Mouse (Mus musculus): ENCODE data around the gene Ptrh2. TPM values are rescaled to one million over a fixed set of nuclear protein-coding genes. Genes with fewer than 3 reads are reported as not detected.

Ptrh2 gene
- 37.4 and 38.5 TPM in 2 replicates for polyA plus RNA-seq (2015; fragmentation: Nextera tagmentation; extraction: Ambion mirVana)

- Histone ChIP-seq H3K9me3 (no peaks in the 10 kb centered on the region), H3K36me3 (no peaks in the 10 kb centered on the region), H3K27me3 (no peaks in the 10 kb centered on the region), H3K4me1 (replicated peaks) (peaks cover 41% of the 10 kb centered on the region), H3K27ac (peak within 1 kb of the TSS; percentile 88), H3K4me2 (replicated peaks) (peak within 1 kb of the TSS; percentile 90), H3K4me3 (replicated peaks) (peak within 1 kb of the TSS; percentile 72), H3K9ac (replicated peaks) (peak within 1 kb of the TSS; percentile 86)
- WGBS: under 1% methylated on average over 56 of the region's 56 CpGs
- peak; percentile 96 for ATAC-seq
Observed at GRCm38 (mm10) chr11:86683395-86684125, at the start of gene Ptrh2, which contains the start of gene Vmp1. Gene Ptrh2, plus strand, starts transcription at chr11:86683985. Gene Vmp1, minus strand, starts transcription at chr11:86683836.

- no peaks in the 10 kb centered on the region for H3K9me3 ChIP-seq
- ATAC-seq: no peak
- 93% methylated on average over 6 of the region's 6 CpGs for WGBS
- H3K36me3 ChIP-seq: peaks cover 19% of the 10 kb centered on the region
- no peak overlapping the region for H3K4me3 ChIP-seq (replicated peaks)
- no peak overlapping the region for H3K4me2 ChIP-seq (replicated peaks)
- no peaks in the 10 kb centered on the region for H3K27me3 ChIP-seq
- no peak overlapping the region for H3K9ac ChIP-seq (replicated peaks)
- no peak overlapping the region for H3K27ac ChIP-seq
- H3K4me1 ChIP-seq (replicated peaks): no peaks in the 10 kb centered on the region
Observed at GRCm38 (mm10) chr11:86634396-86634795, 49.4 kb upstream of the Ptrh2 start.

- H3K4me1 ChIP-seq (replicated peaks): no peaks in the 10 kb centered on the region
- no peak overlapping the region for H3K4me2 ChIP-seq (replicated peaks)
- no peak overlapping the region for H3K9ac ChIP-seq (replicated peaks)
- H3K36me3 ChIP-seq: peaks cover 19% of the 10 kb centered on the region
- WGBS: 81% methylated on average over 2 of the region's 2 CpGs
- H3K4me3 ChIP-seq (replicated peaks): no peak overlapping the region
- H3K9me3 ChIP-seq: no peaks in the 10 kb centered on the region
- no peaks in the 10 kb centered on the region for H3K27me3 ChIP-seq
- no peak for ATAC-seq
- H3K27ac ChIP-seq: no peak overlapping the region
Observed at GRCm38 (mm10) chr11:86637697-86638096, 46.1 kb upstream of the Ptrh2 start.

- WGBS: 94% methylated on average over 4 of the region's 4 CpGs
- no peaks in the 10 kb centered on the region for H3K27me3 ChIP-seq
- no peak overlapping the region for H3K9ac ChIP-seq (replicated peaks)
- no peaks in the 10 kb centered on the region for H3K9me3 ChIP-seq
- H3K4me2 ChIP-seq (replicated peaks): no peak overlapping the region
- H3K27ac ChIP-seq: no peak overlapping the region
- ATAC-seq: no peak
- H3K4me3 ChIP-seq (replicated peaks): no peak overlapping the region
- H3K36me3 ChIP-seq: peaks cover 13% of the 10 kb centered on the region
- H3K4me1 ChIP-seq (replicated peaks): no peaks in the 10 kb centered on the region
Observed at GRCm38 (mm10) chr11:86641714-86642113, 42.1 kb upstream of the Ptrh2 start.

- 97% methylated on average over 4 of the region's 4 CpGs for WGBS
- Histone ChIP-seq H3K27me3 (no peaks in the 10 kb centered on the region), H3K9me3 (no peaks in the 10 kb centered on the region), H3K36me3 (peaks cover 13% of the 10 kb centered on the region), H3K4me2 (replicated peaks) (no peak overlapping the region), H3K4me1 (replicated peaks) (no peaks in the 10 kb centered on the region), H3K9ac (replicated peaks) (no peak overlapping the region), H3K27ac (no peak overlapping the region), H3K4me3 (replicated peaks) (no peak overlapping the region)
- no peak for ATAC-seq
Observed at GRCm38 (mm10) chr11:86644553-86644952, 39.2 kb upstream of the Ptrh2 start.

- H3K9ac ChIP-seq (replicated peaks): no peak overlapping the region
- H3K27me3 ChIP-seq: no peaks in the 10 kb centered on the region
- no peak overlapping the region for H3K4me3 ChIP-seq (replicated peaks)
- H3K36me3 ChIP-seq: peaks cover 13% of the 10 kb centered on the region
- no peaks in the 10 kb centered on the region for H3K4me1 ChIP-seq (replicated peaks)
- 64% methylated on average over 7 of the region's 7 CpGs for WGBS
- ATAC-seq: no peak
- H3K4me2 ChIP-seq (replicated peaks): no peak overlapping the region
- H3K9me3 ChIP-seq: no peaks in the 10 kb centered on the region
- H3K27ac ChIP-seq: no peak overlapping the region
Observed at GRCm38 (mm10) chr11:86646136-86646834, 37.5 kb upstream of the Ptrh2 start.

GRCm38 (mm10) chr11:86646885-86647459 lies 36.8 kb upstream of the Ptrh2 start:
- Histone ChIP-seq H3K27me3 (no peaks in the 10 kb centered on the region), H3K4me1 (replicated peaks) (no peaks in the 10 kb centered on the region), H3K27ac (no peak overlapping the region), H3K4me2 (replicated peaks) (no peak overlapping the region), H3K36me3 (peaks cover 13% of the 10 kb centered on the region), H3K9ac (replicated peaks) (no peak overlapping the region), H3K4me3 (replicated peaks) (no peak overlapping the region), H3K9me3 (no peaks in the 10 kb centered on the region)
- 96% methylated on average over 3 of the region's 3 CpGs for WGBS
- no peak for ATAC-seq

- Histone ChIP-seq H3K36me3 (peaks cover 6% of the 10 kb centered on the region), H3K4me3 (replicated peaks) (no peak overlapping the region), H3K27me3 (no peaks in the 10 kb centered on the region), H3K4me1 (replicated peaks) (no peaks in the 10 kb centered on the region), H3K27ac (no peak overlapping the region), H3K4me2 (replicated peaks) (no peak overlapping the region), H3K9ac (replicated peaks) (no peak overlapping the region), H3K9me3 (no peaks in the 10 kb centered on the region)
- no peak for ATAC-seq
- 83% methylated on average over 15 of the region's 15 CpGs for WGBS
Observed at GRCm38 (mm10) chr11:86647706-86648447, 35.9 kb upstream of the Ptrh2 start.

- Histone ChIP-seq H3K9me3 (no peaks in the 10 kb centered on the region), H3K4me3 (replicated peaks) (no peak overlapping the region), H3K9ac (replicated peaks) (no peak overlapping the region), H3K27me3 (no peaks in the 10 kb centered on the region), H3K27ac (no peak overlapping the region), H3K36me3 (no peaks in the 10 kb centered on the region), H3K4me2 (replicated peaks) (no peak overlapping the region), H3K4me1 (replicated peaks) (no peaks in the 10 kb centered on the region)
- no peak for ATAC-seq
- 91% methylated on average over 1 of the region's 1 CpGs for WGBS
Observed at GRCm38 (mm10) chr11:86649542-86649941, 34.2 kb upstream of the Ptrh2 start.

GRCm38 (mm10) chr11:86650676-86651075 lies 33.1 kb upstream of the Ptrh2 start:
- Histone ChIP-seq H3K9ac (replicated peaks) (no peak overlapping the region), H3K9me3 (no peaks in the 10 kb centered on the region), H3K4me1 (replicated peaks) (no peaks in the 10 kb centered on the region), H3K4me3 (replicated peaks) (no peak overlapping the region), H3K27ac (no peak overlapping the region), H3K36me3 (no peaks in the 10 kb centered on the region), H3K27me3 (no peaks in the 10 kb centered on the region), H3K4me2 (replicated peaks) (no peak overlapping the region)
- ATAC-seq: no peak
- WGBS: 49% methylated on average over 6 of the region's 6 CpGs

GRCm38 (mm10) chr11:86652578-86652979 lies 31.2 kb upstream of the Ptrh2 start:
- H3K27ac ChIP-seq: no peak overlapping the region
- no peaks in the 10 kb centered on the region for H3K36me3 ChIP-seq
- H3K27me3 ChIP-seq: no peaks in the 10 kb centered on the region
- H3K9me3 ChIP-seq: no peaks in the 10 kb centered on the region
- H3K4me3 ChIP-seq (replicated peaks): no peak overlapping the region
- no peak for ATAC-seq
- no peak overlapping the region for H3K9ac ChIP-seq (replicated peaks)
- WGBS: 95% methylated on average over 4 of the region's 4 CpGs
- H3K4me1 ChIP-seq (replicated peaks): no peaks in the 10 kb centered on the region
- no peak overlapping the region for H3K4me2 ChIP-seq (replicated peaks)

GRCm38 (mm10) chr11:86653446-86653845 lies 30.3 kb upstream of the Ptrh2 start:
- H3K36me3 ChIP-seq: no peaks in the 10 kb centered on the region
- no peak overlapping the region for H3K9ac ChIP-seq (replicated peaks)
- no peaks in the 10 kb centered on the region for H3K9me3 ChIP-seq
- no peak for ATAC-seq
- WGBS: 48% methylated on average over 3 of the region's 3 CpGs
- no peak overlapping the region for H3K4me3 ChIP-seq (replicated peaks)
- no peak overlapping the region for H3K4me2 ChIP-seq (replicated peaks)
- no peaks in the 10 kb centered on the region for H3K27me3 ChIP-seq
- no peaks in the 10 kb centered on the region for H3K4me1 ChIP-seq (replicated peaks)
- no peak overlapping the region for H3K27ac ChIP-seq

Measured in midbrain, embryonic 13.5 days (tissue).